20 mouse cellular contexts compared by ENCODE assay signal in the genomic region with DNA sequence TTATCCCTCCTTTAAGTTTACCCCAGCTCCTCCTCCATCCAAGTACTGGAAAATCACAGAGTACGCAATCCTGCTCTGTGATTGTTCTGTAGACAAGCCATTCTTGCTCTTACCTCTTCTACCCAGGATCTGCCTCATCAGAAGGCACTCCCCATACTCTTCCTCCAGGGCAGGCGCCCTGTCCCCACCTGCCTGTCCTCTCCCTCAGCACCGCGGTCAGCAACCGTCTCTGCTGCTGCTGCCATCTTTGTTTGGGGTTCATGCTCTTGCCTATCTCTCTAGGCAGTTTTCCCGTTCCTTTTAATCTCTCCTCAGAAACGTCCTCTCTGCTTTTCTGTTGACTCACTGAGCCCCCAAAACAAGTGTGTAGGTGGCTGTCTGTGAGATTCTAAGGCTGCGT.
DNase-seq lines count a peak whose midpoint lies in the region; TF ChIP-seq lines count a peak whose summit lies in the region.
"Had no signal": no experiment of that assay in that cellular context is flagged by ENCODE, and none has a peak within 500 bp of the region (broad histone marks: within the 10 kb centered on the region; RNA-seq: fewer than 3 reads in every experiment).

No protein-coding gene starts in this region.

- no peaks in the 10 kb centered on the region for H3K9me3 ChIP-seq in MEL (replicated peaks; ENCODE audit: insufficient read depth, low read length)

- H3K4me1 ChIP-seq in MEL (ENCODE audit: control insufficient read depth in 1 of 2, insufficient read depth in 2 of 2, low read length in 2 of 2) = no peaks in the 10 kb centered on the region

- H3K27me3 ChIP-seq in MEL (ENCODE audit: control insufficient read depth in 1 of 2, insufficient read depth in 2 of 2, low read length in 2 of 2) (no peaks in the 10 kb centered on the region), myocyte (ENCODE audit: control insufficient read depth, insufficient read depth, insufficient read length) (no peaks in the 10 kb centered on the region)
- H3K27me3 ChIP-seq: CH12.LX, Patski had no signal

- H3K4me2 ChIP-seq in myocyte (ENCODE audit: low read depth) = no peak overlapping the region

- TF ChIP-seq EP300 in MEL (IDR thresholded peaks at IDR 0.05; ENCODE audit: low read depth in 1 of 2, low read length in 2 of 2) = no peak

- H3K36me3 ChIP-seq in MEL (ENCODE audit: control insufficient read depth in 1 of 2, insufficient read depth in 2 of 2, low read length in 2 of 2) = no peaks in the 10 kb centered on the region
- H3K36me3 ChIP-seq in myocyte (ENCODE audit: control insufficient read depth, insufficient read depth) = no peaks in the 10 kb centered on the region
- H3K36me3 ChIP-seq: G1E had no signal

- TF ChIP-seq RAD21 in MEL (IDR thresholded peaks at IDR 0.05; ENCODE audit: low read depth, low read length) = no peak

- TF ChIP-seq POLR2A in MEL (IDR thresholded peaks at IDR 0.05; ENCODE audit: control insufficient read depth in 1 of 2, insufficient read depth in 1 of 2, low read depth in 1 of 2, low read length in 2 of 2, poor library complexity in 1 of 2) (no peak), myocyte (IDR thresholded peaks at IDR 0.05; ENCODE audit: insufficient read length, low read depth) (no peak)

- H3K9ac ChIP-seq in MEL (ENCODE audit: control insufficient read depth, low read depth, low read length, poor library complexity, severe bottlenecking) = no peak overlapping the region

- H3K4me3 ChIP-seq in MEL (ENCODE audit: control insufficient read depth in 1 of 2, insufficient read depth in 1 of 2, low read depth in 2 of 2, low read length in 2 of 2) (no peak overlapping the region), myocyte (no peak overlapping the region)

- TF ChIP-seq CTCF in MEL (IDR thresholded peaks at IDR 0.05 in 2 of 3, conservative IDR thresholded peaks at IDR 0.05 in 1 of 3; ENCODE audit: control insufficient read depth in 1 of 3, insufficient read depth in 1 of 3, low read depth in 2 of 3, low read length in 3 of 3, poor library complexity in 1 of 3, severe bottlenecking in 1 of 3) = no peak

- no peak overlapping the region for H3K27ac ChIP-seq in MEL (ENCODE audit: control insufficient read depth, low read depth, low read length)

- no peak overlapping the region for H3ac ChIP-seq in myocyte (ENCODE audit: control insufficient read depth, insufficient read length)

- DNase-seq in heart, adult 11 months = peak; percentile 55
- DNase-seq in heart, postnatal 4 days = no peak
- peak; percentile 4 for DNase-seq in MEL (ENCODE audit: low read depth, low spot score)
- no peak for DNase-seq in kidney, adult 11 months
- no peak for DNase-seq in layer of hippocampus, adult 9-10 months (ENCODE audit: low spot score)
- DNase-seq: adrenal gland, adult 2 months; adrenal gland, adult 8-10 months; adrenal gland, postnatal 10 days; adrenal gland, postnatal 14 days; adrenal gland, postnatal 25 days; adrenal gland, postnatal 36 days; B cell, adult 2 months; cerebellum, adult 11 months; cerebellum, adult 11-12 months; cerebellum, adult 18-20 months; cerebellum, adult 2 months had no signal

- H3K79me2 ChIP-seq in MEL (ENCODE audit: control insufficient read depth, insufficient read depth, low read length, poor library complexity) (no peaks in the 10 kb centered on the region), myocyte (ENCODE audit: control insufficient read depth, insufficient read depth) (no peaks in the 10 kb centered on the region)

TF ChIP-seq in MEL, 35 proteins besides CTCF, POLR2A, EP300 and RAD21:
- TF ChIP-seq POLR2AphosphoS2 (IDR thresholded peaks at IDR 0.05; ENCODE audit: low read length) (no peak), MYC (IDR thresholded peaks at IDR 0.05; ENCODE audit: low read depth, low read length) (no peak), MEF2A (IDR thresholded peaks at IDR 0.05; ENCODE audit: extremely low read depth, insufficient replicate concordance, low read depth, low read length, poor library complexity, severe bottlenecking) (no peak), E2F4 (IDR thresholded peaks at IDR 0.05; ENCODE audit: borderline replicate concordance, low read depth, low read length) (no peak), NELFE (IDR thresholded peaks at IDR 0.05; ENCODE audit: low read depth, low read length) (no peak), HCFC1 (IDR thresholded peaks at IDR 0.05; ENCODE audit: low read depth, low read length) (no peak), USF1 (IDR thresholded peaks at IDR 0.05; ENCODE audit: low read depth, low read length) (no peak), MYB (IDR thresholded peaks at IDR 0.05; ENCODE audit: low read depth, low read length) (no peak), SMC3 (IDR thresholded peaks at IDR 0.05; ENCODE audit: low read depth, low read length) (no peak), ZC3H11A (IDR thresholded peaks at IDR 0.05; ENCODE audit: low read depth, low read length) (no peak), TCF12 (IDR thresholded peaks at IDR 0.05; ENCODE audit: low read depth, low read length) (no peak)
TF ChIP-seq in MEL: peak in this region for 0.

TF ChIP-seq in myocyte, 11 proteins besides CTCF, POLR2A, EP300 and RAD21:
- TF ChIP-seq USF1 (IDR thresholded peaks at IDR 0.05; ENCODE audit: low read depth) = no peak
- TF ChIP-seq TCF3 (IDR thresholded peaks at IDR 0.05; ENCODE audit: insufficient read length, low read depth) = no peak
- peak; percentile 78 for TF ChIP-seq REST (IDR thresholded peaks at IDR 0.05; ENCODE audit: insufficient read depth, insufficient read length)

Comparison
In these comparisons a context has a peak if more than half of its experiments do, and no peak if none do; other contexts are left out.
1. DNase-seq: peak in heart, adult 11 months (single experiment) and MEL (single experiment); none in heart, postnatal 4 days (single experiment), kidney, adult 11 months (single experiment) and layer of hippocampus, adult 9-10 months (single experiment).